Mouse (Mus musculus): ENCODE measurements at regions not wholly inside any gene's neighbourhood (a gene's known extent, or its start where the extent isn't known, plus 50 kb on each side); places are given as distances from the start of the nearest gene placed in this dataset.

GRCm38 (mm10) chr13:107475166-107475565 is 453.2 kb upstream of the Kif2a start:
- Histone ChIP-seq H3K9ac (ENCODE audit: control insufficient read depth, low read depth, low read length, poor library complexity, severe bottlenecking) (no peak overlapping the region), H3K79me2 (ENCODE audit: control insufficient read depth, insufficient read depth, low read length, poor library complexity) (no peaks in the 10 kb centered on the region), H3K9me3 (replicated peaks; ENCODE audit: insufficient read depth, low read length) (no peaks in the 10 kb centered on the region), H3K4me1 (ENCODE audit: control insufficient read depth in 1 of 2, insufficient read depth in 2 of 2, low read length in 2 of 2) (no peaks in the 10 kb centered on the region), H3K4me3 (ENCODE audit: control insufficient read depth in 1 of 2, insufficient read depth in 1 of 2, low read depth in 2 of 2, low read length in 2 of 2) (no peak overlapping the region), H3K36me3 (ENCODE audit: control insufficient read depth in 1 of 2, insufficient read depth in 2 of 2, low read length in 2 of 2) (no peaks in the 10 kb centered on the region), H3K27ac (ENCODE audit: control insufficient read depth, low read depth, low read length) (no peak overlapping the region), H3K27me3 (ENCODE audit: control insufficient read depth in 1 of 2, insufficient read depth in 2 of 2, low read length in 2 of 2) (peaks cover 0 to 5% of the 10 kb centered on the region in 2 experiments; a peak in 2 of 4 replicates)
- TF ChIP-seq ZNF384 (IDR thresholded peaks at IDR 0.05; ENCODE audit: low read depth, low read length), result no peak
- TF ChIP-seq TAL1 (IDR thresholded peaks at IDR 0.05; ENCODE audit: low read length), result no peak
- TF ChIP-seq CHD2 (IDR thresholded peaks at IDR 0.05; ENCODE audit: low read length), result no peak
- TF ChIP-seq MEF2A (IDR thresholded peaks at IDR 0.05; ENCODE audit: extremely low read depth, insufficient replicate concordance, low read depth, low read length, poor library complexity, severe bottlenecking), result no peak
- DNase-seq (ENCODE audit: low read depth, low spot score), result no peak

GRCm38 (mm10) chr13:107469491-107470276 is 447.8 kb upstream of the Kif2a start:
- TF ChIP-seq ZMIZ1 (IDR thresholded peaks at IDR 0.05; ENCODE audit: low read depth, low read length), result no peak
- TF ChIP-seq KAT2A (conservative IDR thresholded peaks at IDR 0.05; ENCODE audit: low read depth, low read length), result no peak
- TF ChIP-seq NELFE (IDR thresholded peaks at IDR 0.05; ENCODE audit: low read depth, low read length), result no peak
- TF ChIP-seq GABPA (IDR thresholded peaks at IDR 0.05; ENCODE audit: low read depth, low read length), result no peak
- H3K27me3 ChIP-seq (ENCODE audit: control insufficient read depth in 1 of 2, insufficient read depth in 2 of 2, low read length in 2 of 2), result peaks cover 4 to 11% of the 10 kb centered on the region in 2 experiments

GRCm38 (mm10) chr13:107462791-107463190 is 440.9 kb upstream of the Kif2a start:
- Histone ChIP-seq H3K4me3 (ENCODE audit: control insufficient read depth in 1 of 2, insufficient read depth in 1 of 2, low read depth in 2 of 2, low read length in 2 of 2) (no peak overlapping the region), H3K27me3 (ENCODE audit: control insufficient read depth in 1 of 2, insufficient read depth in 2 of 2, low read length in 2 of 2) (peaks cover 5 to 9% of the 10 kb centered on the region in 2 experiments), H3K79me2 (ENCODE audit: control insufficient read depth, insufficient read depth, low read length, poor library complexity) (no peaks in the 10 kb centered on the region), H3K9ac (ENCODE audit: control insufficient read depth, low read depth, low read length, poor library complexity, severe bottlenecking) (no peak overlapping the region), H3K36me3 (ENCODE audit: control insufficient read depth in 1 of 2, insufficient read depth in 2 of 2, low read length in 2 of 2) (no peaks in the 10 kb centered on the region), H3K27ac (ENCODE audit: control insufficient read depth, low read depth, low read length) (no peak overlapping the region), H3K4me1 (ENCODE audit: control insufficient read depth in 1 of 2, insufficient read depth in 2 of 2, low read length in 2 of 2) (no peaks in the 10 kb centered on the region), H3K9me3 (replicated peaks; ENCODE audit: insufficient read depth, low read length) (no peaks in the 10 kb centered on the region)
- no peak for TF ChIP-seq ZNF384 (IDR thresholded peaks at IDR 0.05; ENCODE audit: low read depth, low read length)
- no peak for TF ChIP-seq NRF1 (IDR thresholded peaks at IDR 0.05; ENCODE audit: insufficient read depth, low read depth, low read length, poor library complexity, severe bottlenecking)
- no peak for TF ChIP-seq E2F4 (IDR thresholded peaks at IDR 0.05; ENCODE audit: borderline replicate concordance, low read depth, low read length)
- TF ChIP-seq ELF1 (IDR thresholded peaks at IDR 0.05; ENCODE audit: low read depth, low read length), result no peak
- TF ChIP-seq MAFK (IDR thresholded peaks at IDR 0.05; ENCODE audit: borderline replicate concordance, low read depth, low read length), result no peak
- no peak for TF ChIP-seq SMC3 (IDR thresholded peaks at IDR 0.05; ENCODE audit: low read depth, low read length)
- no peak for TF ChIP-seq ETS1 (IDR thresholded peaks at IDR 0.05; ENCODE audit: low read depth, low read length)
- no peak for TF ChIP-seq MYB (IDR thresholded peaks at IDR 0.05; ENCODE audit: low read depth, low read length)
- no peak for TF ChIP-seq GATA1 (IDR thresholded peaks at IDR 0.05; ENCODE audit: low read depth, low read length)
- no peak for TF ChIP-seq JUND (IDR thresholded peaks at IDR 0.05; ENCODE audit: low read depth, low read length)
- TF ChIP-seq MAX (IDR thresholded peaks at IDR 0.05; ENCODE audit: low read length), result no peak
- TF ChIP-seq UBTF (IDR thresholded peaks at IDR 0.05; ENCODE audit: borderline replicate concordance, insufficient read depth, low read depth, low read length), result no peak
- no peak for TF ChIP-seq BHLHE40 (IDR thresholded peaks at IDR 0.05; ENCODE audit: borderline replicate concordance, low read depth, low read length)
- DNase-seq (ENCODE audit: low read depth, low spot score), result no peak

More at GRCm38 (mm10) chr13:107469491-107470276, 447.8 kb upstream of the Kif2a start:
- Histone ChIP-seq H3K36me3 (ENCODE audit: control insufficient read depth in 1 of 2, insufficient read depth in 2 of 2, low read length in 2 of 2) (no peaks in the 10 kb centered on the region), H3K27ac (ENCODE audit: control insufficient read depth, low read depth, low read length) (no peak overlapping the region), H3K4me3 (ENCODE audit: control insufficient read depth in 1 of 2, insufficient read depth in 1 of 2, low read depth in 2 of 2, low read length in 2 of 2) (no peak overlapping the region), H3K4me1 (ENCODE audit: control insufficient read depth in 1 of 2, insufficient read depth in 2 of 2, low read length in 2 of 2) (no peaks in the 10 kb centered on the region), H3K9me3 (replicated peaks; ENCODE audit: insufficient read depth, low read length) (no peaks in the 10 kb centered on the region), H3K79me2 (ENCODE audit: control insufficient read depth, insufficient read depth, low read length, poor library complexity) (no peaks in the 10 kb centered on the region), H3K9ac (ENCODE audit: control insufficient read depth, low read depth, low read length, poor library complexity, severe bottlenecking) (no peak overlapping the region)
- no peak for DNase-seq (ENCODE audit: low read depth, low spot score)
